Mouse (Mus musculus) cerebellum, adult 2 months (tissue): ENCODE results near the gene Mamdc2.

ENCODE experiments used
- CTCF ChIP-seq: fragments of 200-500 bp; IDR thresholded peaks from 2 replicates; pipeline ENCODE4 v1.5.1; 2011; ENCODE audit warnings: low read depth, mild to moderate bottlenecking, control low read depth, low read length, moderate library complexity, borderline replicate concordance; ENCODE audit not compliant: insufficient read depth
- POLR2A ChIP-seq: fragments of 200-500 bp; IDR thresholded peaks from 2 replicates; pipeline ENCODE4 v1.6.1; 2011; ENCODE audit warnings: low read length, control low read depth, borderline replicate concordance; ENCODE audit not compliant: insufficient read depth

DNA sequence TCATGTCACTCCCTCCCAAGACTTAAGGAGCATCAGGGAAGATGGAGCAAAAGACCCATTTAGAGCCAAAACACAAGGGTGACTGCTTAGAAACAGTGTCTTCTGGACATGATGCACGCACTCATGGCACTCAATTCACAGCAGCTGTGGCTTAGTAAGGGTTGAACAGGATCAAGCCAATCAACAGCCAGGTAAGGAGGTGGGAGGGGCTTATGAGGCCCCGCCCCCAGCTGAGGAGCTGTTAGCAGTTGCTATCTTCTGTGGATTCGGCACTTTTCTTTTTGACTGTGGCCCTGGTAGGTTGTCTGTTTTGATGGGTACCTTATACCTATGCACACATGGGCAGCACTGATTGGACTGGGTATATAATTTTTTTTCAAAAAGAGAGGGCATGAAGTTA is 48.3 kb upstream of the Mamdc2 start:
- TF ChIP-seq CTCF (no peak), POLR2A (no peak)
